In the genomic region with DNA sequence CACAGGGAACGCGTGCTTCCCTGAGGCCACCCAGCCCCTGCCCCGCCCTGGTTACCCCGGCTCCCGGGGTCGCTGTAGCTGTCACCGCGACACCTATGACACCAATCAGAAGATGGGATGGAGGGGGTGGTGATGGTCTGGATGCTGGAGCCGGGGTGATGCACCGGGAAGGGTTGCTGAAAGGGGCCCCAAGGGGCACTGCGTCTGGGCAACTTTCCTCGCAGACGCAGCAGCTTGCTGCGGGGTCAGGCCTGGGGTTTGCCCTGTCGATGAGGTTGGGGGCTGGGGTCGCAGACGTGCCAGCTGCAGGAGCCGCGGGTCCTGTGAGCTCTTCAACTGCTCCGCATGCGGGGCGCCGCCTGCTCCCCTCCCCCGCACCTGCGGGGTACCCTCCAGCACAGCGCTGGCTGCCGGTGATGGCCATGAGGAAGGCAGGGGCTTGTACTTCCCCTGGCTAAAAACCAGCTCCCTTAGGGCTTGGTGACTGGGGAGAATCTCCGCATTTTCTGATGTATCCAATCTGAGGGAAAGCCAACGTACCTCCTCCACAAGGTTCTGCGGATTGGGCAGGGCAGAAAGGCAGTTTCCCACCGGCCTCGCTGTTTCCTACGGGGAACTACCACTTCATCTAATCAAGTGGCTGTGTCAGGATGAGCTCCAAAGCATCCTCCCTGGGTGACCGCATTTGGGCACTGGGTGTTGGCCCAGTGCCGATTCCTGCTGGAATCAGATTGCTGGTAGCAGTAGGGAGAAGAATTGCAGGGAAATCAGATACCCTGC, we compare ENCODE assay signal across 8 mouse cellular contexts. TPM values are rescaled to one million over a fixed set of nuclear protein-coding genes. Genes with fewer than 3 reads are reported as not detected.
DNase-seq lines count a peak whose midpoint lies in the region; ATAC-seq and TF ChIP-seq lines count a peak whose summit lies in the region.
"Had no signal": no experiment of that assay in that cellular context is flagged by ENCODE, and none has a peak within 500 bp of the region (broad histone marks: within the 10 kb centered on the region; RNA-seq: fewer than 3 reads in every experiment).

No protein-coding gene starts in this region.

- peak overlapping the region; percentile 94 for H3K4me2 ChIP-seq in hindbrain, embryonic 13.5 days
- peak overlapping the region; percentile 86 for H3K4me2 ChIP-seq in neural tube, embryonic 15.5 days

- intact Hi-C loops in left cerebral cortex, postnatal 10 days (cut with DNase I), result loop anchor here (5.0 kb wide), 2 partner anchors 84 to 111 kb away; no protein-coding TSS in a partner anchor

- peak overlapping the region; percentile 88 for H3K27ac ChIP-seq in cortical plate, adult 2 months (ENCODE audit: insufficient read depth, low read length)
- peak overlapping the region; percentile 88 for H3K27ac ChIP-seq in hindbrain, embryonic 13.5 days
- H3K27ac ChIP-seq in neural tube, embryonic 15.5 days (replicated peaks), result peak overlapping the region; percentile 92

- H3K27me3 ChIP-seq in E14TG2a.4 (ENCODE audit: insufficient read depth, low read length), result peaks cover 32% of the 10 kb centered on the region
- H3K27me3 ChIP-seq in hindbrain, embryonic 13.5 days, result no peaks in the 10 kb centered on the region
- no peaks in the 10 kb centered on the region for H3K27me3 ChIP-seq in neural tube, embryonic 15.5 days (replicated peaks)

- TF ChIP-seq CTCF in E14TG2a.4 (conservative IDR thresholded peaks at IDR 0.05; ENCODE audit: low read length), result no peak
- TF ChIP-seq CTCF in cortical plate, adult 2 months (IDR thresholded peaks at IDR 0.05; ENCODE audit: extremely low read depth, insufficient read depth, low read length), result no peak

- H3K4me3 ChIP-seq in E14TG2a.4 (replicated peaks; ENCODE audit: low read length), result peak overlapping the region; percentile 80
- H3K4me3 ChIP-seq in cortical plate, adult 2 months (ENCODE audit: insufficient read depth, low read length), result peak overlapping the region; percentile 87
- peak overlapping the region; percentile 72 for H3K4me3 ChIP-seq in hindbrain, embryonic 13.5 days
- H3K4me3 ChIP-seq in neural tube, embryonic 15.5 days (replicated peaks), result peak overlapping the region; percentile 72
- H3K4me3 ChIP-seq: erythroblast, embryonic 14.5 days had no signal

- H3K9ac ChIP-seq in hindbrain, embryonic 13.5 days, result peak overlapping the region; percentile 85
- H3K9ac ChIP-seq in neural tube, embryonic 15.5 days (replicated peaks), result peak overlapping the region; percentile 84

- H3K9me3 ChIP-seq in E14TG2a.4 (ENCODE audit: low read length), result no peaks in the 10 kb centered on the region
- H3K9me3 ChIP-seq in hindbrain, embryonic 13.5 days, result no peaks in the 10 kb centered on the region
- no peaks in the 10 kb centered on the region for H3K9me3 ChIP-seq in neural tube, embryonic 15.5 days (replicated peaks)

- TF ChIP-seq POLR2A in cortical plate, adult 2 months (IDR thresholded peaks at IDR 0.05; ENCODE audit: extremely low read depth, insufficient read depth, low read length), result peak; percentile 45; the same call in 1 of the 2 replicates

- peak; percentile 5 for DNase-seq in 3134 (ENCODE audit: extremely low read depth, insufficient read length, low spot score)
- peak; percentile 50 to 69 for DNase-seq in left cerebral cortex, postnatal 10 days (ENCODE audit: extremely low spot score in 1 of 2, low spot score in 2 of 2)
- no peak for DNase-seq in spleen, postnatal 10 days (ENCODE audit: low spot score in 2 of 2)

- H3K36me3 ChIP-seq in E14TG2a.4 (ENCODE audit: insufficient read depth, low read length), result no peaks in the 10 kb centered on the region
- H3K36me3 ChIP-seq in hindbrain, embryonic 13.5 days, result no peaks in the 10 kb centered on the region
- H3K36me3 ChIP-seq in neural tube, embryonic 15.5 days, result no peaks in the 10 kb centered on the region

- WGBS in hindbrain, embryonic 13.5 days, result under 1% methylated on average over 35 of the region's 35 CpGs
- WGBS in neural tube, embryonic 15.5 days, result under 1% methylated on average over 35 of the region's 35 CpGs

- peak; percentile 83 for ATAC-seq in hindbrain, embryonic 13.5 days (ENCODE audit: low FRiP score)
- ATAC-seq in neural tube, embryonic 15.5 days (ENCODE audit: low FRiP score), result peak; percentile 88

- H3K4me1 ChIP-seq in E14TG2a.4 (replicated peaks; ENCODE audit: low read depth, low read length), result peaks cover 11% of the 10 kb centered on the region
- H3K4me1 ChIP-seq in cortical plate, adult 2 months (ENCODE audit: control insufficient read depth, insufficient read depth, low read length), result 0 out of 2 replicates have a peak, but pooled peaks cover 1% of the 10 kb centered on the region
- H3K4me1 ChIP-seq in hindbrain, embryonic 13.5 days (replicated peaks), result peaks cover 11% of the 10 kb centered on the region; the same call in 1 of the 2 replicates
- H3K4me1 ChIP-seq in neural tube, embryonic 15.5 days, result 0 out of 2 replicates have a peak, but pooled peaks cover 5% of the 10 kb centered on the region

RNA-seq across cellular contexts. Expression of a gene that starts 0.6 kb away (rescaled TPM):
- 140 and 144 TPM in 2 replicates for polyA plus RNA-seq in cortical plate, adult 2 months (2012; rRNA removed)
- 28.0 and 28.6 TPM in 2 replicates for polyA plus RNA-seq in hindbrain, embryonic 13.5 days (2015; fragmentation: Nextera tagmentation; extraction: Ambion mirVana)
- 100 to 1,000 TPM; 464 to 479 TPM for total RNA-seq in left cerebral cortex, postnatal 10 days (2021)
- polyA plus RNA-seq in neural tube, embryonic 15.5 days (2015; fragmentation: Nextera tagmentation; extraction: Ambion mirVana), result 67.8 and 78.7 TPM in 2 replicates
- polyA plus RNA-seq: erythroblast, embryonic 14.5 days had no signal

Comparison
In these comparisons a context has a peak if more than half of its experiments do, and no peak if none do; other contexts are left out.
1. DNase-seq: peak in 3134 (single experiment) and left cerebral cortex, postnatal 10 days (2 of 2); none in spleen, postnatal 10 days (0 of 2).
2. Peak in every context shown above with its lines, with median percentiles within 50 percentile points of each other: H3K4me3 ChIP-seq and H3K27ac ChIP-seq.